Mouse (Mus musculus): ENCODE data around the gene Syne3.

DNA sequence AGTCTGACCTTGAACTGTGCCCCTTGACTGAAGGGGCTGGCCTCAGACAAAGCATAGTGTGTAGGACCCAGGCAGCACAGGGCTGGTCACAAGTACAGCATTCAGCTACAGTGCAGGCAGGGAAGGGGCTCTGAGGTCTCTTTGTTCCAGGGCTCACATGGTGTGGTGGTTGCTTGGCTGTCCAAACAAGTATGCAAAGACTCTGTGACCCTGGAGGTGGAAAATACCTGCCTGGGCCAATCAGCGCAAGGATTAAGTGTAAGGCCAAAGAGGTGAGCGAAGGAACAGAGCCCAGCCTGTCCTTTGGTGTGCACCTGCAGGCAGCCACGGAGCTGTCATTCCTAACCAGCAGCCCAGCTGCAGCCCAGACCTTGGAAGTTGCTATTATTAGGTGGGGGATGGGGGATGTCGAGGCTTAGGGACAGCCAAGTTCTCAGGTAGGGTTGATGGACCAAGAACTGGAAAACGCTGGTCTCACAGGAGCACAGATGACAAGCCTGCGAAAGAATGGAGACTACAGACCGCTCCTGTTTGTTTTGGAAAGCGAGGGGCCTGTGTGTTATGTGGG, 112.5 kb downstream of the Syne3 start:
- TF ChIP-seq CTCF (IDR thresholded peaks at IDR 0.05; ENCODE audit: borderline replicate concordance, control insufficient read depth, extremely low read depth, insufficient read depth, low read length, poor library complexity) = no peak
- TF ChIP-seq POLR2A (IDR thresholded peaks at IDR 0.05; ENCODE audit: control insufficient read depth, extremely low read depth, insufficient read depth, low read length, poor library complexity) = no peak

Measured in thymus, adult 2 months (tissue).